Comparison of ENCODE assay signal across 8 mouse cellular contexts in genomic region chr11:77497341-77497756, GRCm38 (mm10). TPM values are rescaled to one million over a fixed set of nuclear protein-coding genes. Genes with fewer than 3 reads are reported as not detected.
DNase-seq lines count a peak whose midpoint lies in the region; ATAC-seq and TF ChIP-seq lines count a peak whose summit lies in the region.

No protein-coding gene starts in this region.

- DNase-seq in cerebellum, adult 8-10 months: peak; percentile 48
- DNase-seq in cerebellum, postnatal 36 days: no peak
- peak; percentile 83 for DNase-seq in adrenal gland, postnatal 14 days
- DNase-seq in hindlimb bud, embryonic 11.5 days (ENCODE audit: extremely low spot score, low read depth, low spot score): peak; percentile 73
- DNase-seq in liver, embryonic 13.5 days: peak; percentile 54
- no peak for DNase-seq in layer of hippocampus, postnatal 36 days

- H3K27ac ChIP-seq in forebrain, embryonic 16.5 days (ENCODE audit: low read length): peak overlapping the region; percentile 8; the same call in 1 of the 2 replicates
- peak overlapping the region; percentile 31 for H3K27ac ChIP-seq in liver, embryonic 13.5 days
- peak overlapping the region; percentile 45 for H3K27ac ChIP-seq in olfactory bulb, adult 2 months (ENCODE audit: insufficient read depth, low read depth, low read length)

- no peak for TF ChIP-seq POLR2A in olfactory bulb, adult 2 months (IDR thresholded peaks at IDR 0.05; ENCODE audit: insufficient read depth, low read depth, low read length)

- no peaks in the 10 kb centered on the region for H3K9me3 ChIP-seq in forebrain, embryonic 16.5 days (ENCODE audit: control insufficient read depth, low read length)
- H3K9me3 ChIP-seq in liver, embryonic 13.5 days (replicated peaks): no peaks in the 10 kb centered on the region

- 0 out of 2 replicates have a peak, but pooled peaks have one; percentile 6 for TF ChIP-seq CTCF in olfactory bulb, adult 2 months (IDR thresholded peaks at IDR 0.05; ENCODE audit: insufficient read depth, low read depth, low read length)

- peaks cover 7% of the 10 kb centered on the region for H3K36me3 ChIP-seq in forebrain, embryonic 16.5 days (ENCODE audit: control insufficient read depth, insufficient read depth)
- H3K36me3 ChIP-seq in liver, embryonic 13.5 days: peaks cover 15% of the 10 kb centered on the region

- no peak overlapping the region for H3K4me2 ChIP-seq in forebrain, embryonic 16.5 days (ENCODE audit: low read length)
- no peak overlapping the region for H3K4me2 ChIP-seq in liver, embryonic 13.5 days

- H3K9ac ChIP-seq in forebrain, embryonic 16.5 days (replicated peaks; ENCODE audit: low read depth, low read length): no peak overlapping the region
- H3K9ac ChIP-seq in liver, embryonic 13.5 days: peak overlapping the region; percentile 29; the same call in 1 of the 2 replicates

- WGBS in forebrain, embryonic 16.5 days: 31% methylated on average over 6 of the region's 6 CpGs
- whole genome bisulfite sequencing in liver, embryonic 13.5 days (ENCODE audit: insufficient replicate concordance): 39% methylated on average over 6 of the region's 6 CpGs
- WGBS in olfactory bulb, adult 2 months: 55% methylated on average over 6 of the region's 6 CpGs

- ATAC-seq in forebrain, embryonic 16.5 days: no peak
- ATAC-seq in liver, embryonic 13.5 days (ENCODE audit: low read depth): no peak

- H3K27me3 ChIP-seq in forebrain, embryonic 16.5 days (replicated peaks; ENCODE audit: control insufficient read depth, insufficient read depth, low read length): no peaks in the 10 kb centered on the region
- H3K27me3 ChIP-seq in liver, embryonic 13.5 days: no peaks in the 10 kb centered on the region

- H3K4me1 ChIP-seq in forebrain, embryonic 16.5 days (replicated peaks; ENCODE audit: control insufficient read depth, insufficient read depth, low read length): peaks cover 34% of the 10 kb centered on the region
- H3K4me1 ChIP-seq in liver, embryonic 13.5 days (replicated peaks): peaks cover 59% of the 10 kb centered on the region
- H3K4me1 ChIP-seq in olfactory bulb, adult 2 months (ENCODE audit: control insufficient read depth, insufficient read depth, low read length): peaks cover 45% of the 10 kb centered on the region

- H3K4me3 ChIP-seq in forebrain, embryonic 16.5 days (replicated peaks; ENCODE audit: low read length): no peak overlapping the region
- H3K4me3 ChIP-seq in liver, embryonic 13.5 days (replicated peaks): no peak overlapping the region
- H3K4me3 ChIP-seq in olfactory bulb, adult 2 months (ENCODE audit: insufficient read depth, low read depth, low read length): no peak overlapping the region

RNA-seq across cellular contexts. Expression of gene Git1, which starts 4.0 kb away (rescaled TPM):
- total RNA-seq in adrenal gland, postnatal 14 days (2021): 49.5 and 53.0 TPM in 2 replicates
- polyA plus RNA-seq in forebrain, embryonic 16.5 days (2015; fragmentation: Nextera tagmentation; extraction: Ambion mirVana): 14.1 and 16.3 TPM in 2 replicates
- 1.8 and 1.9 TPM in 2 replicates for polyA plus RNA-seq in liver, embryonic 13.5 days (2015; fragmentation: Nextera tagmentation; extraction: Ambion mirVana)
- not detected in 2 replicates for polyA plus RNA-seq in olfactory bulb, adult 2 months (2012; ENCODE audit: insufficient read depth, insufficient read length, low replicate concordance, missing spikeins)
- total RNA-seq in layer of hippocampus, postnatal 36 days (2021): 100 to 1,000 TPM; 284 to 288 TPM

RNA-seq across cellular contexts. Expression of gene Ankrd13b, which starts 7.9 kb away (rescaled TPM):
- total RNA-seq in adrenal gland, postnatal 14 days (2021): 8.2 and 10.4 TPM in 2 replicates
- polyA plus RNA-seq in forebrain, embryonic 16.5 days (2015; fragmentation: Nextera tagmentation; extraction: Ambion mirVana): 33.1 and 38.4 TPM in 2 replicates
- 0.81 and 1.0 TPM in 2 replicates for polyA plus RNA-seq in liver, embryonic 13.5 days (2015; fragmentation: Nextera tagmentation; extraction: Ambion mirVana)
- polyA plus RNA-seq in olfactory bulb, adult 2 months (2012; ENCODE audit: insufficient read depth, insufficient read length, low replicate concordance, missing spikeins): not detected in 2 replicates
- 10 to 100 TPM; 83.2 to 88.4 TPM for total RNA-seq in layer of hippocampus, postnatal 36 days (2021)

RNA-seq across cellular contexts. Expression of gene Abhd15, which starts 17.6 kb away (rescaled TPM):
- total RNA-seq in adrenal gland, postnatal 14 days (2021): 24.3 and 26.9 TPM in 2 replicates
- 1.4 and 1.8 TPM in 2 replicates for polyA plus RNA-seq in forebrain, embryonic 16.5 days (2015; fragmentation: Nextera tagmentation; extraction: Ambion mirVana)
- polyA plus RNA-seq in liver, embryonic 13.5 days (2015; fragmentation: Nextera tagmentation; extraction: Ambion mirVana): 3.4 and 3.8 TPM in 2 replicates
- polyA plus RNA-seq in olfactory bulb, adult 2 months (2012; ENCODE audit: insufficient read depth, insufficient read length, low replicate concordance, missing spikeins): not detected in 2 replicates
- 1 to 10 TPM; 1.3 to 1.5 TPM for total RNA-seq in layer of hippocampus, postnatal 36 days (2021)

RNA-seq across cellular contexts. Expression of gene Trp53i13, which starts 18.4 kb away (rescaled TPM):
- 9.6 and 12.5 TPM in 2 replicates for total RNA-seq in adrenal gland, postnatal 14 days (2021)
- 13.0 and 14.9 TPM in 2 replicates for polyA plus RNA-seq in forebrain, embryonic 16.5 days (2015; fragmentation: Nextera tagmentation; extraction: Ambion mirVana)
- polyA plus RNA-seq in liver, embryonic 13.5 days (2015; fragmentation: Nextera tagmentation; extraction: Ambion mirVana): 5.1 and 5.5 TPM in 2 replicates
- not detected in 2 replicates for polyA plus RNA-seq in olfactory bulb, adult 2 months (2012; ENCODE audit: insufficient read depth, insufficient read length, low replicate concordance, missing spikeins)
- 1 to 10 TPM; 5.4 to 5.9 TPM for total RNA-seq in layer of hippocampus, postnatal 36 days (2021)

RNA-seq across cellular contexts. Expression of gene Gm10392, which starts 21.6 kb away (rescaled TPM):
- not detected in 2 replicates for total RNA-seq in adrenal gland, postnatal 14 days (2021)
- not detected in 2 replicates for polyA plus RNA-seq in forebrain, embryonic 16.5 days (2015; fragmentation: Nextera tagmentation; extraction: Ambion mirVana)
- 0.10 TPM in 1 of 2 replicates, not detected in the other for polyA plus RNA-seq in liver, embryonic 13.5 days (2015; fragmentation: Nextera tagmentation; extraction: Ambion mirVana)
- polyA plus RNA-seq in olfactory bulb, adult 2 months (2012; ENCODE audit: insufficient read depth, insufficient read length, low replicate concordance, missing spikeins): not detected in 2 replicates
- not detected for total RNA-seq in layer of hippocampus, postnatal 36 days (2021)

Comparison
In these comparisons a context has a peak if more than half of its experiments do, and no peak if none do; other contexts are left out.
1. DNase-seq: peak in cerebellum, adult 8-10 months (single experiment), adrenal gland, postnatal 14 days (single experiment), hindlimb bud, embryonic 11.5 days (single experiment) and liver, embryonic 13.5 days (single experiment); none in cerebellum, postnatal 36 days (0 of 2) and layer of hippocampus, postnatal 36 days (0 of 2).
2. Peak in every context shown above with its lines, with median percentiles within 50 percentile points of each other: H3K27ac ChIP-seq.